Mouse (Mus musculus) MEL (cell line): ENCODE measurements at regions not wholly inside any gene's neighbourhood (a gene's known extent, or its start where the extent isn't known, plus 50 kb on each side); places are given as distances from the start of the nearest gene placed in this dataset.

Source experiments
- DNase-seq: peaks from one replicate; pipeline ENCODE4 v3.0.0; 2011; ENCODE audit warnings: low read depth, low spot score
- H3K27ac ChIP-seq: 2 replicates; pipeline ENCODE4 v1.5.1; 2012; ENCODE audit warnings: low read depth, mild to moderate bottlenecking, control low read depth, low read length, moderate library complexity; ENCODE audit not compliant: control insufficient read depth
- H3K27me3 ChIP-seq, 2 experiments: fragments of 150-350 bp in 1 of 2; sonication (generic) in 1 of 2; 2 replicates each; pipeline ENCODE4 v1.6.1; 2012; ENCODE audit warnings: low read length in 2 of 2, mild to moderate bottlenecking in 2 of 2, improper control_type of control experiment in 1 of 2, moderate library complexity in 1 of 2; ENCODE audit not compliant: insufficient read depth in 2 of 2, control insufficient read depth in 1 of 2
- H3K36me3 ChIP-seq, 2 experiments: 2 replicates each; pipeline ENCODE4 v1.6.1; 2012 to 2014; ENCODE audit warnings: low read length in 2 of 2, improper control_type of control experiment in 1 of 2, inconsistent platforms in 1 of 2, mild to moderate bottlenecking in 1 of 2; ENCODE audit not compliant: insufficient read depth in 2 of 2, control insufficient read depth in 1 of 2
- H3K4me1 ChIP-seq, 2 experiments: fragments of 150-350 bp in 1 of 2; sonication (generic) in 1 of 2; 2 replicates each; pipeline ENCODE4 v1.6.1; 2012; ENCODE audit warnings: low read length in 2 of 2, improper control_type of control experiment in 1 of 2, mild to moderate bottlenecking in 1 of 2; ENCODE audit not compliant: insufficient read depth in 2 of 2, control insufficient read depth in 1 of 2
- H3K4me3 ChIP-seq, 2 experiments: fragments of 150-350 bp in 1 of 2; sonication (generic) in 1 of 2; 2 replicates each; pipeline ENCODE4 v1.5.1; 2012; ENCODE audit warnings: low read depth in 2 of 2, low read length in 2 of 2, mild to moderate bottlenecking in 2 of 2, moderate library complexity in 2 of 2, control low read depth in 1 of 2, improper control_type of control experiment in 1 of 2; ENCODE audit not compliant: control insufficient read depth in 1 of 2, insufficient read depth in 1 of 2
- H3K79me2 ChIP-seq: 2 replicates; pipeline ENCODE4 v1.6.1; 2012; ENCODE audit warnings: mild to moderate bottlenecking, low read length, moderate library complexity; ENCODE audit not compliant: control insufficient read depth, poor library complexity, insufficient read depth
- H3K9ac ChIP-seq: 2 replicates; pipeline ENCODE4 v1.6.1; 2012; ENCODE audit warnings: low read depth, mild to moderate bottlenecking, control low read depth, low read length, moderate library complexity; ENCODE audit not compliant: control insufficient read depth, poor library complexity, severe bottlenecking
- H3K9me3 ChIP-seq: fragments of 150-350 bp; sonication (generic); replicated peaks from 2 replicates; pipeline ENCODE4 v1.6.1; 2012; ENCODE audit warnings: mild to moderate bottlenecking, low read length, improper control_type of control experiment, moderate library complexity; ENCODE audit not compliant: insufficient read depth
- EP300 ChIP-seq, 2 experiments: IDR thresholded peaks; 2 replicates each; pipeline ENCODE4 v1.6.1; 2011; ENCODE audit warnings: improper control_type of control experiment in 2 of 2, low read length in 2 of 2, low read depth in 1 of 2, mild to moderate bottlenecking in 1 of 2
- MXI1 ChIP-seq: IDR thresholded peaks from 2 replicates; pipeline ENCODE4 v1.6.1; 2011; ENCODE audit warnings: mild to moderate bottlenecking, low read depth, low read length, improper control_type of control experiment
- ZKSCAN1 ChIP-seq: IDR thresholded peaks from 2 replicates; pipeline ENCODE4 v1.6.1; 2012; ENCODE audit warnings: low read depth, mild to moderate bottlenecking, inconsistent platforms, low read length, improper control_type of control experiment, moderate library complexity

GRCm38 (mm10) chr10:53429539-53430344, 50.0 kb upstream of the Cep85l start:
- no peak for TF ChIP-seq EP300 (IDR thresholded peaks at IDR 0.05; ENCODE audit: low read depth in 1 of 2, low read length in 2 of 2)
- TF ChIP-seq MXI1, result no peak
- no peak for TF ChIP-seq ZKSCAN1

More at GRCm38 (mm10) chr10:53429539-53430344, 50.0 kb upstream of the Cep85l start:
- Histone ChIP-seq H3K27me3 (no peaks in the 10 kb centered on the region), H3K79me2 (no peaks in the 10 kb centered on the region), H3K9me3 (no peaks in the 10 kb centered on the region), H3K4me3 (no peak overlapping the region), H3K27ac (no peak overlapping the region), H3K4me1 (peaks cover 28 to 42% of the 10 kb centered on the region in 2 experiments), H3K9ac (no peak overlapping the region), H3K36me3 (peaks cover 0 to 45% of the 10 kb centered on the region in 2 experiments; a peak in 2 of 4 replicates)
- no peak for DNase-seq
